Comparison of ENCODE assay signal across 8 mouse cellular contexts in genomic region chr5:129778996-129779716, GRCm38 (mm10). TPM values are rescaled to one million over a fixed set of nuclear protein-coding genes. Genes with fewer than 3 reads are reported as not detected.
A peak's percentile ranks its signal among the peaks of the same experiment; 100 is the strongest.
DNase-seq lines count a peak whose midpoint lies in the region; ATAC-seq and TF ChIP-seq lines count a peak whose summit lies in the region.

No protein-coding gene starts in this region.

- peak; percentile 36 for ATAC-seq in erythroid progenitor cell, adult 5-6 weeks (replicated peaks; ENCODE audit: low FRiP score, poor library complexity, severe bottlenecking)
- ATAC-seq in heart, embryonic 13.5 days (ENCODE audit: extremely low read depth, insufficient number of reproducible peaks, low FRiP score, low TSS enrichment), result peak; percentile 57
- peak; percentile 85 for ATAC-seq in kidney, postnatal 0 days (replicated peaks; ENCODE audit: low FRiP score, low read depth)
- ATAC-seq in liver, embryonic 11.5 days (replicated peaks; ENCODE audit: low FRiP score), result peak; percentile 88
- ATAC-seq in stomach, embryonic 14.5 days (ENCODE audit: insufficient number of reproducible peaks, insufficient read depth, low FRiP score, low read depth), result peak; percentile 89

- peak overlapping the region; percentile 70 for H3K4me3 ChIP-seq in brown adipose tissue, adult 24 weeks (ENCODE audit: insufficient read depth, low read depth, low read length)
- peak overlapping the region; percentile 67 for H3K4me3 ChIP-seq in heart, embryonic 13.5 days
- peak overlapping the region; percentile 55 for H3K4me3 ChIP-seq in kidney, postnatal 0 days (replicated peaks; ENCODE audit: low read depth, low read length)
- peak overlapping the region; percentile 69 for H3K4me3 ChIP-seq in liver, embryonic 11.5 days (ENCODE audit: low read depth, low read length)
- peak overlapping the region; percentile 59 for H3K4me3 ChIP-seq in stomach, embryonic 14.5 days (ENCODE audit: low read depth, low read length)

- no peak overlapping the region for H3K27ac ChIP-seq in brown adipose tissue, adult 24 weeks (replicated peaks; ENCODE audit: low read depth, low read length)
- H3K27ac ChIP-seq in heart, embryonic 13.5 days (replicated peaks), result peak overlapping the region; percentile 40
- peak overlapping the region; percentile 70 for H3K27ac ChIP-seq in kidney, postnatal 0 days
- peak overlapping the region; percentile 72 for H3K27ac ChIP-seq in liver, embryonic 11.5 days (ENCODE audit: low read depth, low read length)
- peak overlapping the region; percentile 59; the same call in 1 of the 2 replicates for H3K27ac ChIP-seq in stomach, embryonic 14.5 days (ENCODE audit: low read length)

- under 1% methylated on average over 32 of the region's 32 CpGs for WGBS in heart, embryonic 13.5 days
- 1% methylated on average over 32 of the region's 32 CpGs for WGBS in kidney, postnatal 0 days
- 1% methylated on average over 32 of the region's 32 CpGs for WGBS in liver, embryonic 11.5 days
- under 1% methylated on average over 32 of the region's 32 CpGs for WGBS in stomach, embryonic 14.5 days

- H3K4me2 ChIP-seq in heart, embryonic 13.5 days, result peak overlapping the region; percentile 80
- peak overlapping the region; percentile 92 for H3K4me2 ChIP-seq in kidney, postnatal 0 days (ENCODE audit: low read length)
- peak overlapping the region; percentile 79 for H3K4me2 ChIP-seq in liver, embryonic 11.5 days
- peak overlapping the region; percentile 59 for H3K4me2 ChIP-seq in stomach, embryonic 14.5 days (replicated peaks; ENCODE audit: low read depth, low read length)

- H3K4me1 ChIP-seq in brown adipose tissue, adult 24 weeks (ENCODE audit: control insufficient read depth, insufficient read depth, insufficient read length, low read length), result no peaks in the 10 kb centered on the region
- peaks cover 15% of the 10 kb centered on the region for H3K4me1 ChIP-seq in heart, embryonic 13.5 days
- no peaks in the 10 kb centered on the region; the same call in 1 of the 2 replicates for H3K4me1 ChIP-seq in kidney, postnatal 0 days (replicated peaks; ENCODE audit: insufficient read depth, low read length)
- H3K4me1 ChIP-seq in liver, embryonic 11.5 days (replicated peaks; ENCODE audit: control insufficient read depth, insufficient read depth, low read length), result 0 out of 2 replicates have a peak, but pooled peaks cover 2% of the 10 kb centered on the region
- H3K4me1 ChIP-seq in stomach, embryonic 14.5 days (ENCODE audit: control insufficient read depth, insufficient read depth, low read length), result peaks cover 5% of the 10 kb centered on the region

- DNase-seq in CD4-positive, CD25-positive, alpha-beta regulatory T cell, adult 2 months (ENCODE audit: low read depth, low spot score), result peak; percentile 79
- DNase-seq in kidney, postnatal 0 days (ENCODE audit: low spot score), result peak; percentile 88
- peak; percentile 86 for DNase-seq in liver, embryonic 11.5 days (ENCODE audit: low spot score)
- DNase-seq in naive thymus-derived CD4-positive, alpha-beta T cell, adult 2 months (ENCODE audit: low read depth), result peak; percentile 79

- no peaks in the 10 kb centered on the region for H3K36me3 ChIP-seq in heart, embryonic 13.5 days
- H3K36me3 ChIP-seq in kidney, postnatal 0 days (ENCODE audit: insufficient read depth, low read length), result no peaks in the 10 kb centered on the region
- H3K36me3 ChIP-seq in liver, embryonic 11.5 days (ENCODE audit: control insufficient read depth, insufficient read depth, low read length), result peaks cover 3% of the 10 kb centered on the region; the same call in 1 of the 2 replicates
- H3K36me3 ChIP-seq in stomach, embryonic 14.5 days (ENCODE audit: control insufficient read depth, insufficient read depth, low read length), result no peaks in the 10 kb centered on the region

- no peaks in the 10 kb centered on the region for H3K27me3 ChIP-seq in heart, embryonic 13.5 days (replicated peaks)
- no peaks in the 10 kb centered on the region for H3K27me3 ChIP-seq in kidney, postnatal 0 days (ENCODE audit: insufficient read depth, low read length)
- no peaks in the 10 kb centered on the region for H3K27me3 ChIP-seq in liver, embryonic 11.5 days (replicated peaks; ENCODE audit: control insufficient read depth, insufficient read depth, low read length)
- no peaks in the 10 kb centered on the region for H3K27me3 ChIP-seq in stomach, embryonic 14.5 days (ENCODE audit: control insufficient read depth, insufficient read depth, low read length)

- H3K9ac ChIP-seq in heart, embryonic 13.5 days, result peak overlapping the region; percentile 86
- H3K9ac ChIP-seq in kidney, postnatal 0 days (ENCODE audit: low read depth, low read length), result peak overlapping the region; percentile 67
- peak overlapping the region; percentile 74 for H3K9ac ChIP-seq in liver, embryonic 11.5 days (ENCODE audit: low read depth, low read length)
- H3K9ac ChIP-seq in stomach, embryonic 14.5 days (replicated peaks; ENCODE audit: low read depth, low read length), result peak overlapping the region; percentile 39

- no peaks in the 10 kb centered on the region for H3K9me3 ChIP-seq in heart, embryonic 13.5 days
- no peaks in the 10 kb centered on the region for H3K9me3 ChIP-seq in kidney, postnatal 0 days (replicated peaks; ENCODE audit: low read length)
- H3K9me3 ChIP-seq in liver, embryonic 11.5 days (ENCODE audit: control insufficient read depth, low read length), result no peaks in the 10 kb centered on the region
- no peaks in the 10 kb centered on the region for H3K9me3 ChIP-seq in stomach, embryonic 14.5 days (ENCODE audit: control insufficient read depth, low read depth, low read length)

- no peak for TF ChIP-seq CTCF in kidney, postnatal 0 days (IDR thresholded peaks at IDR 0.05; ENCODE audit: low read depth)

RNA-seq across cellular contexts. Expression of gene Psph, which starts 8.1 kb away (rescaled TPM):
- polyA plus RNA-seq in brown adipose tissue, adult 24 weeks (2012; ENCODE audit: insufficient read depth, insufficient read length, missing spikeins), result 46.7 and 56.8 TPM in 2 replicates
- total RNA-seq in erythroid progenitor cell, adult 5-6 weeks (2015; ENCODE audit: low replicate concordance), result 18.0 and 24.7 TPM in 2 replicates
- total RNA-seq in erythroid progenitor cell, adult 5-6 weeks (2017; ENCODE audit: low replicate concordance), result 1.9 and 16.4 TPM in 2 replicates
- polyA plus RNA-seq in heart, embryonic 13.5 days (2015; fragmentation: Nextera tagmentation; extraction: Ambion mirVana), result 24.6 and 28.2 TPM in 2 replicates
- 65.8 and 66.1 TPM in 2 replicates for polyA plus RNA-seq in kidney, postnatal 0 days (2015; fragmentation: Nextera tagmentation; extraction: Ambion mirVana)
- polyA plus RNA-seq in liver, embryonic 11.5 days (2014; fragmentation: Nextera tagmentation; extraction: Ambion mirVana), result 120 and 129 TPM in 2 replicates
- polyA plus RNA-seq in stomach, embryonic 14.5 days (2014; fragmentation: Nextera tagmentation; extraction: Ambion mirVana), result 36.4 and 37.0 TPM in 2 replicates

RNA-seq across cellular contexts. Expression of gene Nipsnap2, which starts 54.3 kb away (rescaled TPM):
- 152 and 165 TPM in 2 replicates for polyA plus RNA-seq in brown adipose tissue, adult 24 weeks (2012; ENCODE audit: insufficient read depth, insufficient read length, missing spikeins)
- 9.7 and 13.8 TPM in 2 replicates for total RNA-seq in erythroid progenitor cell, adult 5-6 weeks (2015; ENCODE audit: low replicate concordance)
- 1.7 and 14.9 TPM in 2 replicates for total RNA-seq in erythroid progenitor cell, adult 5-6 weeks (2017; ENCODE audit: low replicate concordance)
- polyA plus RNA-seq in heart, embryonic 13.5 days (2015; fragmentation: Nextera tagmentation; extraction: Ambion mirVana), result 269 and 291 TPM in 2 replicates
- 225 and 228 TPM in 2 replicates for polyA plus RNA-seq in kidney, postnatal 0 days (2015; fragmentation: Nextera tagmentation; extraction: Ambion mirVana)
- polyA plus RNA-seq in liver, embryonic 11.5 days (2014; fragmentation: Nextera tagmentation; extraction: Ambion mirVana), result 58.7 and 58.9 TPM in 2 replicates
- polyA plus RNA-seq in stomach, embryonic 14.5 days (2014; fragmentation: Nextera tagmentation; extraction: Ambion mirVana), result 98.4 and 103 TPM in 2 replicates

Comparison
In these comparisons a context has a peak if more than half of its experiments do, and no peak if none do; other contexts are left out.
1. ATAC-seq: peak in every context shown above with its lines; median percentile 89 in stomach, embryonic 14.5 days; 88 in liver, embryonic 11.5 days; 85 in kidney, postnatal 0 days; 57 in heart, embryonic 13.5 days; 36 in erythroid progenitor cell, adult 5-6 weeks.